Mouse (Mus musculus) urinary bladder, postnatal 14 days (tissue): Measurements from ENCODE around the gene Tgm6.
A peak's percentile ranks its signal among the peaks of the same experiment; 100 is the strongest.

Experiments used
- DNase-seq: peaks from one replicate; pipeline ENCODE4 v3.0.0; 2021; ENCODE audit warnings: low spot score

Tgm6 gene

DNA sequence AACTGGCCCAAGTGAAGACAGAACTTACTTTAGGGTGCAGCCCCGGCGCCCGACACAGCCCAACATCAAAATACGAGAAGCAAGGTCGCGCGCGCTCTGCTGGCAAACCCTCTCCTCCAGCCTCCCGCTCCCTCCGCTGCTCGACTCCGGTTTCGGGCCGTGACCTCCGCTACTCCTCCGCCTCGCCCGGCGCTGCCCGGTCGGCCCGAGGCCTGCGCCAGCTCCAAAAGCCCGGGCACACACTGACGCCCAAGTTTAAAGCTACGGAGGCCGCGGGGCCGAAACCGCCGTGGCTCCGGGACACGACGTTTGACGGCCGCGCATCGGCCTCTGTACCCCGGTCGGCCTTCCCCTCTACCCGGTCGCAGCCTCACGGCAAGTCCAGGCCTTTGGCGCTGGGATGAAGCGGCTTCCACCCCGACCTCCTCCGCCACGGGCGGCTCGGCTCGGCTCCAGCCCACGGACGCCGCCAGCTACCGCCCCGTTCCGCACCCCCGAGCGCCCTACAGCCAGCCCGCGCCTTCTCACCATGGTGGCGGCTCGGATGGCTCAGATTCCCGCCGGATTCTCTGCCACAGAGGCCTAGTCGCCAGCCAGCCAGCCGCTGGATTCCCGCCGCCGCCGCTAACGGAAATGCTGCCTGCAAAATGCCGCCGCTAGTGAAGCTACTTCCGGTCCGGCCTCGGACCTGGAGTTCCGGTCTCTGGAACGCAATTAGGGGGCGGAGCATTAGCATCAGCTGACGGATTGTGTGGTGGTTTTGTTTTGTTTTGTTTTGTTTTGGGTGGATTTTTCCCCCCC lies 66.7 kb downstream of the Tgm6 start, which contains the start of gene Snrpb:
TSS of gene Snrpb (minus strand) at position 698 of the 801 bp plus-strand sequence.
- DNase-seq, result peak; percentile 91

DNA sequence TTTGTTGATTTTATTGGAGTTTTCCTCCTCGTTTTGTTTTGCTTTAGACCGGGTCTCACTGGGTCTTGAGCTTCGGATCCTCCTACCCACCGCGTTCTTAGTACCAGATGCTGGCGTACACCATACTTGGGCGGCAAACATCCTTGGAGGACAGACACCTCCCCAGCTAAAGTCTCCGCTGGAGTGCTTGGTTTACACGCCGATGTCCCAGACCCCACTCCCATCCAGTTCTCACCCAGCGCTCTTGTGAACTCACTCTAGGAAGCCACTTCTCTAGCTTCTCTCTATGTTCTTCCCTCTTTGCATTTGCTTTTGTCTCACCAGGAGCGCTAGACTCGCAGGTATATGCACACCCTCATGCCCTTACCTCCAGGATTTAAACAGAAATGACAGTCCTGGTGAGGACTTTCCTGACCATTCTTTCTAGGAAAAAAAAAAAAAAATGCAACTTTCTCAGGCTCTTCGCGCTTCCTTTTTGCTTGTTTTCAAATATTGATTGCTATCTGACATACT lies 67.3 kb downstream of the Tgm6 start:
- no peak for DNase-seq

DNA sequence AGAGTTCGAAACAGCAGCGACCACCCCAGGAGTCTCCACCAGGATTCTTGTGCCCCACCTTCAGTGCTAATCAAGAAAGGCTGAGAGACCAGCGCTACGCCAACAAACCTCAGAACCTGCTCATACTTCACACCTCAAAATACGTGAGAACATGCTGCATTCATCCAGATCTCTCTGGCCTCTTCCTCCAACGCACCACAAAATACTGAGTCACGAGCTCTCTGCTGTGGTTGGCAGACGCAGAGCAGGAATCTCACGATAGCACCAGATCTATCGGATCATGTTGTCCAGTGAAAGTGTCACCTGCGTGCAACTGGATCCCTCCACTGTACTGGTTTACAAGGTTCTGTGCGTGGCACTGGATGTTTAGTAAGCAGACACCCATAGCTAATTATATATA lies 76.2 kb downstream of the Tgm6 start:
- no peak for DNase-seq

DNA sequence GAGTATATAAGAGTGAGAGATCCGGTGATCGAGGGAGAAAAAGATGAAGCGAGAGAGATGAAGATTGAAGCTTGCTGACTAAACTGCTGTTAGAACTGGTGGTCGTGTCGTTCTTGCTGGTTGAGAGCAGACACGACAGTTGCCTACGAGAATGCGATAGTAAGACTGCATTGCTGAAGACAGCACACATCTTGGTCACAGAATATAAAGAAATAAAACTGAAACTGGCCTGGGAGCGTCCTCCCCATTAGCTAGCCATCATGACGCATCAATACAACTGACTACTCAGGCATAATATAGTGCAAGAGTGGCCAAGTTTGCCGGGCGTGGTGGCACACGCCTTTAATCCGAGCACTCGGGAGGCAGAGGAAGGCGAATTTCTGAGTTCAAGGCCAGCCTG lies 82.7 kb downstream of the Tgm6 start, which contains the start of gene Tmc2:
TSS of gene Tmc2 (plus strand) at position 301 of the 400 bp plus-strand sequence.
- DNase-seq, result no peak

DNA sequence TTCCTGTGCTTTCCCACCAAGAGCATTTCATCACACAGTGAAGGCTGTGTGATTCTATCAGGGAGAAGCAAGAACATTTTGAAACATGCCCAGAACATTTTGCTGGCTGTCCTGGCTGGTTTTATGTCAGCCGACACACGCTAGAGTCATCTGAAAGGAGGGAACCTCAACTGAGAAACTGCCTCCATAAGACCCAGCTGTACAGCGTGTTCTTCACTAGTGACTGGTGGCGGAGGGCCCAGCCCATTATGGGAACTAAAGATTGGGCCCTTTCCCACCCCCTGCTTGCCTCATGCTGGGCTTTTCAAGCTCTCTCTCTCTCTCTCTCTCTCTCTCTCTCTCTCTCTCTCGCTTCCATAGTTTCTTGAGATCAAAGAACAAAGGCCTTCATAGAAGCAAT lies 88.7 kb downstream of the Tgm6 start:
- no peak for DNase-seq
